Mouse (Mus musculus): Measurements from ENCODE around the gene Mast4.

GRCm38 (mm10) chr13:103316777-103317367 lies 17.4 kb downstream of the Mast4 start:
- no peak for TF ChIP-seq POLR2A (IDR thresholded peaks at IDR 0.05; ENCODE audit: borderline replicate concordance, low read depth, low read length)
- TF ChIP-seq CTCF (IDR thresholded peaks at IDR 0.05; ENCODE audit: low read depth, low read length): no peak
